Mouse (Mus musculus): ENCODE measurements around the gene Tango6. TPM values are rescaled to one million over a fixed set of nuclear protein-coding genes. Genes with fewer than 3 reads are reported as not detected.

Gene Tango6
- polyA plus RNA-seq, 1 experiment from 2014 or later: 6.4 TPM

- Histone ChIP-seq H3K27me3 (replicated peaks) (no peaks in the 10 kb centered on the region), H3K36me3 (peaks cover 13% of the 10 kb centered on the region; the same call in 1 of the 2 replicates), H3K9ac (no peak overlapping the region), H3K4me3 (no peak overlapping the region), H3K4me1 (peaks cover 6% of the 10 kb centered on the region; the same call in 1 of the 2 replicates), H3K27ac (no peak overlapping the region), H3K4me2 (no peak overlapping the region), H3K9me3 (replicated peaks) (no peaks in the 10 kb centered on the region)
- 59% methylated on average over 14 of the region's 14 CpGs for WGBS (ENCODE audit: insufficient replicate concordance)
- ATAC-seq: no peak
These were observed 138.0 kb downstream of the Tango6 start for GRCm38 (mm10) chr8:106820553-106821515.

GRCm38 (mm10) chr8:106828921-106829320 is 146.1 kb downstream of the Tango6 start:
- no peak overlapping the region for H3K4me3 ChIP-seq
- H3K27me3 ChIP-seq (replicated peaks): no peaks in the 10 kb centered on the region
- no peak overlapping the region for H3K4me2 ChIP-seq
- H3K27ac ChIP-seq: no peak overlapping the region
- H3K9ac ChIP-seq: no peak overlapping the region
- no peak for ATAC-seq
- no peaks in the 10 kb centered on the region for H3K36me3 ChIP-seq
- 67% methylated on average over 6 of the region's 6 CpGs for whole genome bisulfite sequencing (ENCODE audit: insufficient replicate concordance)
- no peaks in the 10 kb centered on the region for H3K4me1 ChIP-seq
- no peaks in the 10 kb centered on the region for H3K9me3 ChIP-seq (replicated peaks)

GRCm38 (mm10) chr8:106829526-106830045 is 146.7 kb downstream of the Tango6 start:
- Histone ChIP-seq H3K27me3 (replicated peaks) (no peaks in the 10 kb centered on the region), H3K4me3 (no peak overlapping the region), H3K9ac (no peak overlapping the region), H3K4me2 (no peak overlapping the region), H3K4me1 (no peaks in the 10 kb centered on the region), H3K9me3 (replicated peaks) (no peaks in the 10 kb centered on the region), H3K27ac (no peak overlapping the region), H3K36me3 (no peaks in the 10 kb centered on the region)
- no peak for ATAC-seq
- 70% methylated on average over 5 of the region's 5 CpGs for WGBS (ENCODE audit: insufficient replicate concordance)

GRCm38 (mm10) chr8:106834899-106835298 is 152.0 kb downstream of the Tango6 start:
- Histone ChIP-seq H3K9me3 (replicated peaks) (no peaks in the 10 kb centered on the region), H3K4me2 (no peak overlapping the region), H3K9ac (no peak overlapping the region), H3K36me3 (no peaks in the 10 kb centered on the region), H3K27ac (no peak overlapping the region), H3K4me3 (no peak overlapping the region), H3K4me1 (peaks cover 14% of the 10 kb centered on the region; the same call in 1 of the 2 replicates), H3K27me3 (replicated peaks) (no peaks in the 10 kb centered on the region)
- ATAC-seq: no peak
- WGBS (ENCODE audit: insufficient replicate concordance): 60% methylated on average over 1 of the region's 1 CpGs

GRCm38 (mm10) chr8:106836525-106836924 is 153.7 kb downstream of the Tango6 start:
- Histone ChIP-seq H3K36me3 (no peaks in the 10 kb centered on the region), H3K27me3 (replicated peaks) (no peaks in the 10 kb centered on the region), H3K4me1 (peaks cover 14% of the 10 kb centered on the region; the same call in 1 of the 2 replicates), H3K4me2 (no peak overlapping the region), H3K27ac (no peak overlapping the region), H3K9me3 (replicated peaks) (no peaks in the 10 kb centered on the region), H3K9ac (no peak overlapping the region), H3K4me3 (no peak overlapping the region)
- WGBS (ENCODE audit: insufficient replicate concordance): 50% methylated on average over 6 of the region's 6 CpGs
- no peak for ATAC-seq

- H3K4me2 ChIP-seq: no peak overlapping the region
- no peak overlapping the region for H3K27ac ChIP-seq
- H3K27me3 ChIP-seq (replicated peaks): no peaks in the 10 kb centered on the region
- no peak overlapping the region for H3K4me3 ChIP-seq
- 67% methylated on average over 6 of the region's 6 CpGs for WGBS (ENCODE audit: insufficient replicate concordance)
- no peak overlapping the region for H3K9ac ChIP-seq
- H3K9me3 ChIP-seq (replicated peaks): no peaks in the 10 kb centered on the region
- peaks cover 4% of the 10 kb centered on the region; the same call in 1 of the 2 replicates for H3K36me3 ChIP-seq
- ATAC-seq: no peak
- peaks cover 14% of the 10 kb centered on the region; the same call in 1 of the 2 replicates for H3K4me1 ChIP-seq
These were observed 155.9 kb downstream of the Tango6 start for GRCm38 (mm10) chr8:106838803-106839202.

- ATAC-seq: no peak
- no peaks in the 10 kb centered on the region for H3K9me3 ChIP-seq (replicated peaks)
- H3K36me3 ChIP-seq: peaks cover 4% of the 10 kb centered on the region; the same call in 1 of the 2 replicates
- H3K9ac ChIP-seq: no peak overlapping the region
- H3K4me2 ChIP-seq: no peak overlapping the region
- H3K4me1 ChIP-seq: peaks cover 14% of the 10 kb centered on the region; the same call in 1 of the 2 replicates
- no peak overlapping the region for H3K27ac ChIP-seq
- no peak overlapping the region for H3K4me3 ChIP-seq
- WGBS (ENCODE audit: insufficient replicate concordance): 50% methylated on average over 11 of the region's 11 CpGs
- H3K27me3 ChIP-seq (replicated peaks): no peaks in the 10 kb centered on the region
These were observed 156.5 kb downstream of the Tango6 start for GRCm38 (mm10) chr8:106839209-106840001.

GRCm38 (mm10) chr8:106850034-106850433 is 167.2 kb downstream of the Tango6 start:
- WGBS (ENCODE audit: insufficient replicate concordance): 61% methylated on average over 10 of the region's 10 CpGs
- Histone ChIP-seq H3K27me3 (replicated peaks) (no peaks in the 10 kb centered on the region), H3K36me3 (no peaks in the 10 kb centered on the region)

GRCm38 (mm10) chr8:106854534-106855241 is 171.8 kb downstream of the Tango6 start:
- peak; percentile 42; the same call in 1 of the 2 replicates for ATAC-seq
- Histone ChIP-seq H3K27ac (no peak overlapping the region), H3K9ac (no peak overlapping the region), H3K9me3 (replicated peaks) (no peaks in the 10 kb centered on the region), H3K4me3 (no peak overlapping the region), H3K4me1 (peaks cover 11% of the 10 kb centered on the region; the same call in 1 of the 2 replicates), H3K36me3 (no peaks in the 10 kb centered on the region), H3K27me3 (replicated peaks) (no peaks in the 10 kb centered on the region; the same call in 1 of the 2 replicates), H3K4me2 (no peak overlapping the region)
- WGBS (ENCODE audit: insufficient replicate concordance): 50% methylated on average over 8 of the region's 8 CpGs

More at GRCm38 (mm10) chr8:106850034-106850433, 167.2 kb downstream of the Tango6 start:
- no peak overlapping the region for H3K4me3 ChIP-seq
- H3K4me1 ChIP-seq: peaks cover 9% of the 10 kb centered on the region; the same call in 1 of the 2 replicates
- H3K27ac ChIP-seq: no peak overlapping the region
- H3K9me3 ChIP-seq (replicated peaks): no peaks in the 10 kb centered on the region
- H3K9ac ChIP-seq: no peak overlapping the region
- no peak for ATAC-seq
- H3K4me2 ChIP-seq: no peak overlapping the region

- WGBS (ENCODE audit: insufficient replicate concordance): 39% methylated on average over 3 of the region's 3 CpGs
- H3K27me3 ChIP-seq (replicated peaks): no peaks in the 10 kb centered on the region; the same call in 1 of the 2 replicates
- H3K9ac ChIP-seq: no peak overlapping the region
- no peak overlapping the region for H3K27ac ChIP-seq
- no peaks in the 10 kb centered on the region for H3K9me3 ChIP-seq (replicated peaks)
- H3K36me3 ChIP-seq: no peaks in the 10 kb centered on the region
- no peak overlapping the region for H3K4me2 ChIP-seq
- H3K4me3 ChIP-seq: no peak overlapping the region
- peaks cover 11% of the 10 kb centered on the region; the same call in 1 of the 2 replicates for H3K4me1 ChIP-seq
- ATAC-seq: peak; percentile 27; the same call in 1 of the 2 replicates
These were observed 172.3 kb downstream of the Tango6 start for GRCm38 (mm10) chr8:106855242-106855562.

- no peak for ATAC-seq
- Histone ChIP-seq H3K9me3 (replicated peaks) (no peaks in the 10 kb centered on the region), H3K9ac (no peak overlapping the region), H3K4me3 (no peak overlapping the region), H3K27me3 (replicated peaks) (peaks cover 24% of the 10 kb centered on the region), H3K36me3 (no peaks in the 10 kb centered on the region), H3K4me2 (no peak overlapping the region), H3K27ac (no peak overlapping the region), H3K4me1 (no peaks in the 10 kb centered on the region)
- WGBS (ENCODE audit: insufficient replicate concordance): 77% methylated on average over 10 of the region's 10 CpGs
These were observed 180.0 kb downstream of the Tango6 start for GRCm38 (mm10) chr8:106862845-106863244.
